Mouse (Mus musculus) cerebellum, adult (tissue): Measurements from ENCODE around the gene Accs.

Source experiments
- ATAC-seq: cut with Nextera tagmentation; 2 replicates; pipeline ENCODE4 v1.9.2; 2017; ENCODE audit warnings: mild to moderate bottlenecking, moderate library complexity, mixed read lengths; ENCODE audit not compliant: insufficient number of reproducible peaks, low FRiP score, low TSS enrichment

Accs gene

DNA sequence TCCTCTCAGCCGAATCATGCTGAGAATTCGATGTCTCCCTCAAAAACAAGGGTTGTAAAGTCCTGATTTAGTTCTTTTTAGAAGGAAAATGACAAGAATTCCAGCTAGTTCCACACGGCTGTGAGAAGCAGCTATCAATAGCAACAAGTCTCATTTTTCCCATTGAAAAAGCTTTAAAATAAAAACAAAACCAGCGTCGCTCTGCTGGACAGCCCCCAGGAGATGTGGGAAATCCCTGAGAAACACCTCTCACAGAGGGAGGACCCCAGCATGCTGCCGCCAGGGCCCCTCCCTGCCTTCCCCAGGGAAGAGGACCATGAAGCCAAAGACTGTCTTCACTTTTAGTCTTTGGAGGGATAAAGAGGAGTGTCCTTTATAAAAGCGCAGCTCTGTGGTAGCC is 48.6 kb downstream of the Accs start:
- no peak for ATAC-seq

DNA sequence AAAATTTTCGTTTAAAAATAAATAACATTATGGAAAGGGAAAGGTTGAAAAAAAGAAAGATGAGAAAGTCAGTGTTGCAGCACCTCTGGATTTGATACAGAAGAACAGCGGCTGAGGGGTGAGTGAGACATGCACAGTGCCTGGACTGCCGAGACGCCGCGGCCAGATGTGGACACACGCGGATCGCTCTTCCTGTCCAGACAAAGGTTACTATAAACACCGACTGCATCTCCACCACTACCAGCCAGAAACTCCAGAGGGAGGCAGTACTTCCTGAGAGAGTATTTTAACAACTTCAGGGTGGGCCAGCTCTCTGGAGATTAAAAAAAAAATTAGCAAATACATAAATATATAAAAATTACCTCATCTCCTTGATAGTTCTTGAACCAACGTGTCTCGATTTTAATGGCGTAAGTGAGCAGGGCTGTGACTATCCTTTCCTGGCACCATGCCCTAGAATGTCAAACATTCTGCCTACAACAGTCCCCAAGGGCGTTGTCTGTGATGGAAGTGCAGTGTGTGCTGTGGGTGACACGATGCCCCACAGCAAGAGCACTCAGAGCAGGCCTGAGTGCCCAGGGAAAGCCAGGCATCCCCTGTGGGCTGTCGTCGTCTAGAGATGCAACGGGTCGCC is 52.5 kb downstream of the Accs start:
- ATAC-seq = no peak

DNA sequence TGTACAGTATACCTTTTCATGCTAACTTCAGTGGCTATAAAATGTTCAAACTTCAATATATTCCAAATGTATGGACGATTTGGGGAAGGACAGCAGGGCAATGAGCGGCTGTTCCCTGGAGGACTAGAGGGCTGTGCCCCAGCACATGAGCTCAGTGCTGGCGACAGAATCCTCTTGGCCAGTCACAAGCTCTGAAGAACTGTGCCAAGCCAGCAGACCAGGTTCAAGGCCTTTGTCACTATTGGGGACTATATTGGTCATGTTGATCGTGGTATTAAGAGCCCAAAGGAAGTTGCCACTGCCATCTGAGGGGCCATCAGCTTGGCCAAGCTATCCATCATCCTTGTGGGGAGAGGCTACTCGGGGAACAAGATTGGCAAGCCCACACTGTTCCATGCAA is 55.4 kb downstream of the Accs start:
- no peak for ATAC-seq

DNA sequence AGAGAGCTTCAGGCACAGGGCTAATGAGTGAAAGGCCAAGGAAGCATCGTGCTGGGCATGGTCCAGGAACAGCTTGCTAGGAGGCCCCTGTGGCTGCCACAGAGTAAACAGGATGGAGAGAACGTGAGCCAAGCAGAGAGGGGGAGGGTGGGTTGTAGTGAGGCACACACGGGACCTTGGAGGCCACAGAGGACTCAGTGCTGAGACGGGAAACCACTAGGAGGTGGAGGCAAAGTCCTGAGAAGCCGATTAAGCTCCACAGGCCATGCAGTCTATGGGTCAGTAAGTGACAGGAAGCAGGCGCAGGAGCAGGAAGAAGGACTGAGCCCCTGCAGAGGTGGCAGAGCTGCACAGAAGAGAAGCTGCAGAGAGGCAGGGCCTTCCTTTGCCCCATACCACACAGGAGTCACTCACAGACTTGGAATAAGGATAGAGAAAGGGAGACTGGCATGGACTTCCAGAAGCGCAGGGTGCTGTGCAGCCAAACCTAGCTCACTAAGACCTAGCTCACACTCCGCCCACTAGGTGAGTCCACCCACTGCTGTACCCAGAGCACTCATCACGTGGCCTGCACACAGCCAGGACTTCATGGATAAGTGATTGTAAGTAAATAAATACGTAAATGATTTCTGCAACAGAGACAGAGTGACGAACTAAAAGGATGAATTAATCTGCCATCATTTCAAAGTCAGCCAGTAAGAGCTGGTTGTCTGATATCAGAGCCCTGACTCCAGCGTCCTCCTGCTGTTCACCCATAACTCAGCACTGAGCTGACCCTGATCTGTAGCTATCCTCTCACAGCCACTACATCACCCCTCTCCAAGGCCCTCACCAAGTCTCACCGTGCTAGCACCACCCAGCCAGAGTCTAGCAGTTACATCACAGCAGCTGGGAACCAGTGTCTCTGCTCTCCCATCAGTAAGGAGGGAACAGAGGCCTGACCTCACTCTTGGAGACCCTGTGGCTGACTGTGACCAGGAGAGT is 57.9 kb downstream of the Accs start:
- peak; percentile 84 for ATAC-seq

DNA sequence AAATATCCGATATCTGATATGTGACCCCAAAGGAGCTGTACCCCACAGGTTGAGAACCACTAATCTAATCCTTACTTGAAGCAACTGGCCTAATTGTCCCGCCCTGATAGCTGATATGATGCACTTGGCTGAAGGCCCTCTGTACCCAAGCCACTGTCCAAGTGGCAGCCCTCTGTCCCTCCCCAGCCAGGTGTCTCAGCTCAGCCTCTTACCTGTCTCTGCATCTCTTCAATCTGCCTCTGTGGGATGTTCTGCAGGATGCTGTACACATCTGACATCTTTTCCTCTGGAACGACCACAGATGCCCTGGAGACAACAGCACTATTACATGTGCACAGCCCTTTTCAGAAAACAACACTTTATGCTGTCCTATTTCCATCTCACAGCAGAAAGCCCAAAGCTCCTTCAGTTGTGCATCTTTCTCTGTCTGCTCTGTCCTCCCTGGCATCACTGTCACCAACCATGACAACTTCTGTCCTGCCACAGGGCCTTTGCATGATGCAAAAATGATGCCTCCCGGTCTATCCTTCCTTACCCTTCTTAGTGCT is 58.9 kb downstream of the Accs start:
- ATAC-seq = peak; percentile 0; the same call in 1 of the 2 replicates

DNA sequence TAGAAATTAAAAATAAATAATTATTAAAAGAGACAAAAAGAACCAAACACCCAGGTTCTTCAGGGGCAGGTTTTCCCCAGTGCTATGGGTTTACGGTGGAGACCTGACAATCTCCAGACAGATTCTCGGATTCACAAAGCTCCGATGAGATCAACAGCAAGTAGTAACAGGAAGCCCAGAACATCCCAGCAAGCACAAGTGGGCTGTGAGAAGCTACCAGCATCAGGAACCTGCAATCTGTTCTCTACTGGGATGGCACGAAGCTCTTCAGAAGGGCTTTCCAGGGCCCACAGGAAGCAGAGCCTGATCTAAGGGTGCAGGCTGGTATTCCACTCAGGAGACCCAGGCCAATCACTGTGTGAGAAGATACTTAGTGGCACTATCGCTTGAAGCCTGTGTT is 61.2 kb downstream of the Accs start:
- ATAC-seq = no peak

DNA sequence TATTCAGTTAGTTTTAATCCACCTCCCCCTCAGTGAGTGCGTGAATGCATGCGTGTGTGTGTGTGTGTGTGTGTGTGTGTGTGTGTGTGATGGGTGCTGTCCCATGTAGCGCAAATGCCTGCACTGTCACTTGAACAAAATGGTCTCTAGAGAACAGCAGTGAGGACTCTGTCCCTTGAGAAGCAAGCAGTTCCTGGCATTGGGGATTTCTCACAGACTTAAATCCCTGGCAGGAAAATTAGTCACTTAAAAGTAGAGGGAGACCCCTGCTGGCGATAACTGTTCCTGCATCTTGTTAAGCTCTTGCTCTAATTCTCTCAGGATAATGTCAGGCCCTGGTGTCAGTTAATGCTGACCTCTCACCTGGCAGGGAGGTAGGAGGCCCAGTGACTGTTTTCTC is 63.6 kb downstream of the Accs start:
- peak; percentile 32; the same call in 1 of the 2 replicates for ATAC-seq

DNA sequence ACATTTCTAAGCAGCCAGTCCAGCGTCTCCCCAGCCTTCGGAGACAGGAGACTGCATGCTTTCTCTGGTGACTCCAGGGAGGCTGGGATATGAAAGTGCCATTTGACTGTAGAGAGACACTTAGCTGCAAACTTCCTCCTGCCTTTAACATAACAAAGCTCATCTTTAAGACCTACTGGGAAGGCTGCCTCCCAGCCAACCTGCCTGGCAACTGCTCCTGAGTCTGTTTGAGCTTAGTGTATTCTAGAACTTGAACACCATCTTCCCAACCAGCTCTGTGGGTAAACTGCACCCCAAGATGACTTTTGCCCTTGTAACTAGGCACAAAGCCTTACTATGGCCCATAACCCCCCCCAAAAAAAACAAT is 64.3 kb downstream of the Accs start:
- ATAC-seq = no peak

DNA sequence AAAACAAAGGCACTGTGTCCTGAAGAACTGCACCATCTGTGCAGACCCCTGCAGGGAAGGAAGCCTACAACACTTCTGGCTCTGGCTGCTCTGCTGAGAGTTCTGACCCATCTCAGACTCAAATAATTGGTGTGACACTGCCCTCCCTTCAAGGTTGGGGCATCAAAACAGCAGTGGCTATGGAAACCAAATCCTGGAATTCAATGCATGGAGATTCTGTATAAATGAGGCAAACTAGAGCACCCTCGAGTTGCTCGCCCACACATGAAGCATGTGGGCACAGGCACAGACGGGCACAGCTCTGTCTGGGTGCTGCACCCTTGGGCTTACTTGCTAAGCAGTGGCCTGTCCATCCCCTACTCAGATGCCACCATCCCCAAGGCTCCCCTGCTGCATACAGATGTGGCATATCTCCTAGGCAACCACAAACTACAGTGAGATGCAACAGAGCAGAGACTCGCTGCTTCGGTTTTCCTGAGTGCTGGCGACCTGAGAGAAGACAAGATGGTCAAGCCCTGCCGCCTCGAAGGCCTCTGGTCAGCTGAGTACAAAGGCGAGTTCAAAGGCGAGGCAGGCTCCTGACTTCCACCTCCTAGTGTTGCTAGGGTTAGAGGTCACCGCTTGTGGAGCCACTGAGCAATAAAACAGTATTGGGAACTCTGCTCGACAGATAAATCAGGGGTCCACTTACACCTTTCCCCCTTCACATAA is 64.9 kb downstream of the Accs start:
- no peak for ATAC-seq

DNA sequence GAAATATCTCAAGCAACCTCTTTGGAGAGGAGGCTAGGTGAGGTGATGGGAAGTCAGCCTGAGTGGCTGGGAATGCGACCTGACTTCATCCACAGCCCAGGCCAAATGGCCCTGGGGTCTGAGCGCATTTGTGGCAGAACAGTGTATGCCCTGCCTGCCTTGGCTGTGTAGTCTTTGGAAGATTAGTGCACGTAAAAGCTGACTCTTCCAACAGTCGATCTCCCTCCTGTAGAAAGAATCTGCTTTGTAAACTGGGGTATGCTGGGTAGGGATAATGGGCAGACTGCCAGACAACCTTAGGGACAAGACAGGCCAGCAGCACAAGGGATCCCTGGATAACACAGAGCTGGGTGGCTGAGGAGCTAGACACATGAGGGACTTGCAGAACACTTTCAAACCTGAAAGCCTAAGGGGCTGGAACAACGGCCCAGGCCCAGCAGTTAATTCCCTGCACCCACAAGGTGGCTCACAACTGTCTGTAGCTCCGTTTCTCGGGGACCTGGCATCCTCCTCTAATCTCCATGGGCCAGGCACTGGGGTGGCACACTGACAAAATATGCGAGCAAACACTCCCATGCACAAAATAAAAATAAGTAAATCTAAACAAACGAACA is 65.7 kb downstream of the Accs start:
- ATAC-seq = no peak
